Mouse (Mus musculus) brain, embryonic 14.5 days (tissue): ENCODE measurements around the gene Pnpla2. TPM values are rescaled to one million over a fixed set of nuclear protein-coding genes. Genes with fewer than 3 reads are reported as not detected.

ENCODE experiments used
- DNase-seq: peaks from one replicate; pipeline ENCODE4 v3.0.0-alpha.2; 2011; ENCODE audit warnings: low read depth
- CTCF ChIP-seq: fragments of 200-500 bp; IDR thresholded peaks from 2 replicates; pipeline ENCODE4 v1.5.1; 2012; ENCODE audit warnings: inconsistent platforms, mild to moderate bottlenecking, moderate library complexity, borderline replicate concordance; ENCODE audit not compliant: insufficient read depth, insufficient read length; ENCODE audit errors: extremely low read depth
- POLR2A ChIP-seq: fragments of 200-500 bp; IDR thresholded peaks from 2 replicates; pipeline ENCODE4 v1.6.1; 2012; ENCODE audit warnings: mild to moderate bottlenecking, inconsistent platforms, borderline replicate concordance; ENCODE audit not compliant: poor library complexity, insufficient read depth, insufficient read length, severe bottlenecking; ENCODE audit errors: extremely low read depth
- polyA plus RNA-seq: library from polyadenylated mRNA; depleted of rRNA; stranded (reverse); fragments of >200 nt; gene quantifications from 2 replicates; pipeline ENCODE4 v1.2.3, GENCODE M21; 2012; rRNA removed

Gene Pnpla2
- polyA plus RNA-seq, 1 experiment = 19.8 TPM

DNA sequence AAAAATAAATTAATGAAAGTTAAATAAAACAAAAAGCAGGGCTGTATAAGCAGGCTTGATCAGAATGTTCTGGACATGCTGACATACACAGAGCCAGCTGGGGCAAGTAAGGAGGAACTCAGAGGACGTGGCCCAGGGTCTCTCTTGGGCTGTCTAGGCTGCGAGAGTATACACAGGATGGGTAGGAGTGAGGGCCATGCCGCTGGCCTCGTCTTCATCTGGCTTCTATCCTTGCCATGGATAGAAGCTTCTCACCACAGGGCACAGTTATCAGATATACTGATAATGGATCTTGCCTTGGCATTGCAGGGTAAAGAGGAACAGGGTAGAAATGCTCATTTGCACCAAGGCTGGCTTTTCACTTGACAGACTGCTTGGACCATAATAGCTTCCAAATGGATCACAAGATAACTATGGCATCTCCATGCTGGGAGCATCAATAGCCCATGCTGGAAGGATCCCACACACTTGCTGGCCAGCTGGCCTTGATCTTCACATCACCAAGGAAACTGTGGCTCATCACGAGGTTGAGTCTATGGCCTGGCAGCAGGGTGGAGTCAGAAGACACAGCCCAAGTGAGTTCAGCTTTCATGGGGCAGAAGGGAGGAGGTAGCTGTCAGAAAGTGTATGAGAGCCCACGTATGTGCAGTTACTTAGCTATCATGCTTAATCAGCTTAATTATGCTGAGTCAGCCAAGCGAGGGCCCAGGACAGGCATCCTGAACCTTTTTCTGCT, 47.0 kb downstream of the Pnpla2 start:
- DNase-seq = no peak

DNA sequence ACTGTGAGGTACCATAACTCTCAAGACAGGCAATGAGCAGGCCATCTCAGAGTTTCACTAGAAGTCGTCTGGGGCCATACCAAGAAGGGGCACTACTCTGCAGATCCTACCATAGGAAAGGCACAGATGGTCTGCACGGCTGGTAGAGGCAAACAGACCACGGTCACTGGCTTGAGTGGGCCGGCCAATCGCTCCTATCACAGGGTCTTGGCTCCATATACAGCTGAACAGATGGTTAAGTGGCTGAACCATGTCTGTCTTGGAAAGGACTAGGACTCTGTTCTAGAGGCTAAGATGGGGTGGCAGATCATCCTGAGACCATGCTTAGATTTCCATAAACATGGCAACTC, 47.5 kb downstream of the Pnpla2 start:
- no peak for TF ChIP-seq CTCF
- no peak for TF ChIP-seq POLR2A

More for the DNA sequence above, 47.0 kb downstream of the Pnpla2 start:
- TF ChIP-seq POLR2A (no peak), CTCF (no peak)

DNA sequence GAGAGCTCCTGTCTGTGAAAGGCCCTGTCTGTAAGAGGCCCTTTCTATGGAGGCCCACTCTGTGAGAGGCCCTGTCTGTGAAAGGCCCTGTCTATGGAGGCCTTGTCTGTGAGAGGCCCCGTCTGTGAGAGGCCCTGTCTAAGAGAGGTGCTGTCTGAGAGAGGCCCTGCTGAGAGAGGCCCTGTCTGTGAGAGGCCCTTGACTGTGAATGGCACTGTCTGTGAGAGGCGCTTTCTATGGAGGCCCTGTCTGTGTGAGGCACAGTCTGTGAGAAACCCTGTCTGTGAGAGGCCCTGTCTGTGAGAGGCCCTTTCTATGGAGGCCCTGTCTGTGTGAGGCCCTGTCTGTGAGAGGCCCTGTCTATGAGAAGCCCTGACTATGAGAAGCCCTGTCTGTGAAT, 51.3 kb downstream of the Pnpla2 start:
- DNase-seq = no peak

More for the DNA sequence above, 47.5 kb downstream of the Pnpla2 start:
- DNase-seq = no peak

DNA sequence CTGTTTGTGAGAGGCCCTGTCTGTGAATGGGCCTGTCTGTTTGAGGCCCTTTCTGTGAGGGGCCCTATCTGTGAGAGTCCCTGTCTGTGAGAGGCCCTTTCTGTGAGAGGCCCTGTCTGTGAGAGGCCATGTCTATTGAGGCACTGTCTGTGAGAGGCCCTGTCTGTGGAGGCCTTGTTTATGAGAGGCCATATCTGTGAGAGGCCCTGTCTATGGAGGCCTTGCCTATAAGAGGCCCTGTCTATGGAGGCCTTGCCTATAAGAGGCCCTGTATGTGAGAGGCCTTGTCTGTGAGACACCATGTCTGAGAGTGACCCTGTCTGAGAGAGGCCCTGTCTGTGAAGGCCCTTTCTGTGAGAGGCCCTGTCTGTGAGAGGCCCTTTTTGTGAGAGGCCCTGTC, 53.2 kb downstream of the Pnpla2 start:
- TF ChIP-seq CTCF = no peak
- no peak for TF ChIP-seq POLR2A
- DNase-seq = peak; percentile 9

More for the DNA sequence above, 51.3 kb downstream of the Pnpla2 start:
- TF ChIP-seq POLR2A (no peak), CTCF (no peak)

DNA sequence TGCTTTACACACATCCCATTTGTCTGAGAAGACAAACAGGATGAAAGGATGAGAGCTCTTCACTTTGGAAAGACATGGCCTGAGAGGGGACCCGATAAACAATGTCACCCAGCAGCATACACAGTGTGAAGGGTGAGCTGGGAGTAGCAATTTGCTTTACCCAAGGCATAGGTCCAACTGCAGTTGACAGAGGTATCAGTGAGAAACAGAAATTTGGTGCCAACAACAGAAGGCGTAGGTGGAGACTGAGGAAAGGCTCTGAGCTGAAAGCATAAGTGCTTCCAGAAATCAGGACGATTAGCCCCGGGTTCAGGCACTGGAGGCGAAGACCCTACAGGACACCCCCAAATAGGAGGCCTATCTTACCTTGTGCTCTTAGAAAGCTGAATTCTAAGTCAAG, 55.2 kb downstream of the Pnpla2 start:
- DNase-seq = no peak
- TF ChIP-seq CTCF (no peak), POLR2A (no peak)

Other genes with a start within 250 kb of the Pnpla2 start
- gene Lmntd2, start 241.1 kb upstream of the Pnpla2 start, polyA plus RNA-seq = 3.1 and 4.9 TPM in 2 replicates
- 25.0 and 39.3 TPM in 2 replicates for gene Rassf7, start 239.3 kb upstream of the Pnpla2 start, polyA plus RNA-seq
- gene Phrf1, start 226.4 kb upstream of the Pnpla2 start, polyA plus RNA-seq = 19.9 and 47.1 TPM in 2 replicates
- gene Irf7, start 188.7 kb upstream of the Pnpla2 start, polyA plus RNA-seq = 1.3 and 1.6 TPM in 2 replicates
- gene Cdhr5, start 178.4 kb upstream of the Pnpla2 start, polyA plus RNA-seq = 0.04 and 0.06 TPM in 2 replicates
- gene Sct, start 176.1 kb upstream of the Pnpla2 start, polyA plus RNA-seq = 2.4 and 3.8 TPM in 2 replicates
- gene Drd4, start 163.2 kb upstream of the Pnpla2 start, polyA plus RNA-seq = 1.2 and 1.4 TPM in 2 replicates
- gene Deaf1, start 127.5 kb upstream of the Pnpla2 start, polyA plus RNA-seq = 43.3 and 82.1 TPM in 2 replicates
- gene Tmem80, start 127.5 kb upstream of the Pnpla2 start, polyA plus RNA-seq = 62.2 and 84.7 TPM in 2 replicates
- gene Eps8l2, start 116.3 kb upstream of the Pnpla2 start, polyA plus RNA-seq = 1.5 and 1.6 TPM in 2 replicates
- gene Taldo1, start 63.0 kb upstream of the Pnpla2 start, polyA plus RNA-seq = 224 and 284 TPM in 2 replicates
- gene Gatd1, start 41.1 kb upstream of the Pnpla2 start, polyA plus RNA-seq = 70.9 and 84.3 TPM in 2 replicates
- gene Cend1, start 25.7 kb upstream of the Pnpla2 start, polyA plus RNA-seq = 24.3 and 54.4 TPM in 2 replicates
- 145 and 205 TPM in 2 replicates for gene Slc25a22, start 17.3 kb upstream of the Pnpla2 start, polyA plus RNA-seq
- gene Pidd1, start 11.2 kb upstream of the Pnpla2 start, polyA plus RNA-seq = 16.0 and 23.9 TPM in 2 replicates
- 705 and 779 TPM in 2 replicates for gene Rplp2, start 7.8 kb upstream of the Pnpla2 start, polyA plus RNA-seq
- gene Cracr2b, start 5.9 kb downstream of the Pnpla2 start, polyA plus RNA-seq = 5.1 and 5.4 TPM in 2 replicates
- 99.7 and 130 TPM in 2 replicates for gene Cd151, start 12.2 kb downstream of the Pnpla2 start, polyA plus RNA-seq
- gene Polr2l, start 19.9 kb downstream of the Pnpla2 start, polyA plus RNA-seq = 47.0 and 48.7 TPM in 2 replicates
- 43.8 and 44.2 TPM in 2 replicates for gene Tspan4, start 20.0 kb downstream of the Pnpla2 start, polyA plus RNA-seq
- gene Chid1, start 84.7 kb downstream of the Pnpla2 start, polyA plus RNA-seq = 29.4 and 34.8 TPM in 2 replicates
- gene Ap2a2, start 107.0 kb downstream of the Pnpla2 start, polyA plus RNA-seq = 35.1 and 70.7 TPM in 2 replicates
- 0.01 and 0.05 TPM in 2 replicates for gene Muc6, start 200.1 kb downstream of the Pnpla2 start, polyA plus RNA-seq
- gene Muc2, start 235.1 kb downstream of the Pnpla2 start, polyA plus RNA-seq = 0.89 and 2.5 TPM in 2 replicates